Mouse (Mus musculus): Measurements from ENCODE around the gene Zfp36l1. TPM values are rescaled to one million over a fixed set of nuclear protein-coding genes. Genes with fewer than 3 reads are reported as not detected.

The Zfp36l1 gene
- polyA plus RNA-seq, 1 experiment from 2014 or later, result 160 TPM

Other genes starting within 250 kb of the Zfp36l1 start
- gene Actn1, start 147.4 kb upstream of the Zfp36l1 start, polyA plus RNA-seq (2014; fragmentation: Nextera tagmentation; extraction: Ambion mirVana), result 34.6 and 34.8 TPM in 2 replicates

Data from embryonic facial prominence, embryonic 11.5 days (tissue).